Mouse (Mus musculus) urinary bladder, adult 18-20 months (tissue): Measurements from ENCODE around the gene Mob3b.
"Not testable (repeated sequence)": the region's sequence is repeated elsewhere in the genome, so short reads cannot be mapped to it uniquely, and the experiment has no call there.

ENCODE experiments used
- DNase-seq, 2 experiments: peaks; one replicate each; pipeline ENCODE4 v3.0.0; 2022; ENCODE audit warnings: low spot score in 2 of 2, mixed read lengths in 2 of 2

The Mob3b gene

GRCm38 (mm10) chr4:34967541-34967940 lies 189.7 kb downstream of the Mob3b start:
- no peak for DNase-seq

GRCm38 (mm10) chr4:34966336-34966957 lies 190.8 kb downstream of the Mob3b start:
- DNase-seq = no peak

GRCm38 (mm10) chr4:34964906-34965305 lies 192.4 kb downstream of the Mob3b start:
- no peak for DNase-seq

GRCm38 (mm10) chr4:34963999-34964398 lies 193.3 kb downstream of the Mob3b start:
- no peak for DNase-seq

GRCm38 (mm10) chr4:34960781-34961560 lies 196.3 kb downstream of the Mob3b start:
- DNase-seq = no peak

GRCm38 (mm10) chr4:34959477-34959876 lies 197.8 kb downstream of the Mob3b start:
- DNase-seq = no peak

- DNase-seq = peak in 1 of 2 experiments; percentile 16
Observed at GRCm38 (mm10) chr4:34958155-34959028, 198.9 kb downstream of the Mob3b start.

- DNase-seq = no peak
Observed at GRCm38 (mm10) chr4:34953716-34954115, 203.6 kb downstream of the Mob3b start.

GRCm38 (mm10) chr4:34947181-34947580 lies 210.1 kb downstream of the Mob3b start:
- DNase-seq = no peak

- no peak for DNase-seq
Observed at GRCm38 (mm10) chr4:34941046-34941445, 216.2 kb downstream of the Mob3b start.

GRCm38 (mm10) chr4:34928386-34928785 lies 228.9 kb downstream of the Mob3b start:
- DNase-seq = not testable (repeated sequence)

- no peak for DNase-seq
Observed at GRCm38 (mm10) chr4:34922177-34922870, 235.0 kb downstream of the Mob3b start.

- DNase-seq = no peak
Observed at GRCm38 (mm10) chr4:34917400-34917799, 239.9 kb downstream of the Mob3b start.

GRCm38 (mm10) chr4:34912171-34912570 lies 245.1 kb downstream of the Mob3b start:
- DNase-seq = no peak

- DNase-seq = no peak
Observed at GRCm38 (mm10) chr4:34911401-34911800, 245.9 kb downstream of the Mob3b start.

GRCm38 (mm10) chr4:34908127-34908526 lies 249.2 kb downstream of the Mob3b start:
- DNase-seq = peak in 1 of 2 experiments; percentile 19

- DNase-seq = no peak
Observed at GRCm38 (mm10) chr4:34907026-34907425, 250.3 kb downstream of the Mob3b start.

- no peak for DNase-seq
Observed at GRCm38 (mm10) chr4:34906151-34906550, 251.1 kb downstream of the Mob3b start.

- no peak for DNase-seq
Observed at GRCm38 (mm10) chr4:34905396-34905795, 251.9 kb downstream of the Mob3b start.

- not testable (repeated sequence) for DNase-seq
Observed at GRCm38 (mm10) chr4:34901582-34901981, 255.7 kb downstream of the Mob3b start.

GRCm38 (mm10) chr4:34901166-34901565 lies 256.1 kb downstream of the Mob3b start:
- DNase-seq = no peak

GRCm38 (mm10) chr4:34900155-34900554 lies 257.1 kb downstream of the Mob3b start:
- DNase-seq = no peak
